Mouse (Mus musculus): ENCODE data around the gene Ddi2. TPM values are rescaled to one million over a fixed set of nuclear protein-coding genes. Genes with fewer than 3 reads are reported as not detected.

The Ddi2 gene
- polyA plus RNA-seq, 1 experiment: 1.7 TPM

- Histone ChIP-seq H3K4me1 (peaks cover 14% of the 10 kb centered on the region), H3K36me3 (replicated peaks; ENCODE audit: low read length) (no peaks in the 10 kb centered on the region), H3K27me3 (replicated peaks) (peaks cover 23% of the 10 kb centered on the region), H3K4me3 (replicated peaks) (no peak within 1 kb of the TSS), H3K9me3 (no peaks in the 10 kb centered on the region)
- TF ChIP-seq FLI1 (IDR thresholded peaks at IDR 0.05; ENCODE audit: low read length): no peak
- no peak for TF ChIP-seq GATA1 (IDR thresholded peaks at IDR 0.05; ENCODE audit: borderline replicate concordance, low read length)
These were observed 23.5 kb upstream of the Ddi2 start, which contains the start of gene Agmat for GRCm38 (mm10) chr4:141746578-141747346. Gene Agmat, plus strand, starts transcription at chr4:141746672.

GRCm38 (mm10) chr4:141742381-141742780, 19.2 kb upstream of the Ddi2 start:
- H3K9me3 ChIP-seq: peaks cover 6% of the 10 kb centered on the region
- H3K27me3 ChIP-seq (replicated peaks): peaks cover 15% of the 10 kb centered on the region
- peaks cover 9% of the 10 kb centered on the region; the same call in 1 of the 2 replicates for H3K4me1 ChIP-seq
- H3K4me3 ChIP-seq (replicated peaks): no peak overlapping the region
- no peak for TF ChIP-seq GATA1 (IDR thresholded peaks at IDR 0.05; ENCODE audit: borderline replicate concordance, low read length)
- TF ChIP-seq FLI1 (IDR thresholded peaks at IDR 0.05; ENCODE audit: low read length): no peak
- H3K36me3 ChIP-seq (replicated peaks; ENCODE audit: low read length): no peaks in the 10 kb centered on the region

GRCm38 (mm10) chr4:141741856-141742255, 18.6 kb upstream of the Ddi2 start:
- Histone ChIP-seq H3K4me1 (peaks cover 9% of the 10 kb centered on the region; the same call in 1 of the 2 replicates), H3K36me3 (replicated peaks; ENCODE audit: low read length) (no peaks in the 10 kb centered on the region), H3K4me3 (replicated peaks) (no peak overlapping the region), H3K9me3 (peaks cover 6% of the 10 kb centered on the region), H3K27me3 (replicated peaks) (peaks cover 10% of the 10 kb centered on the region)
- TF ChIP-seq FLI1 (IDR thresholded peaks at IDR 0.05; ENCODE audit: low read length): no peak
- no peak for TF ChIP-seq GATA1 (IDR thresholded peaks at IDR 0.05; ENCODE audit: borderline replicate concordance, low read length)

GRCm38 (mm10) chr4:141738015-141738414, 14.8 kb upstream of the Ddi2 start:
- Histone ChIP-seq H3K36me3 (replicated peaks; ENCODE audit: low read length) (no peaks in the 10 kb centered on the region), H3K9me3 (peaks cover 6% of the 10 kb centered on the region), H3K27me3 (replicated peaks) (peaks cover 2% of the 10 kb centered on the region), H3K4me3 (replicated peaks) (no peak overlapping the region), H3K4me1 (peaks cover 17% of the 10 kb centered on the region)
- TF ChIP-seq GATA1 (IDR thresholded peaks at IDR 0.05; ENCODE audit: borderline replicate concordance, low read length) (no peak), FLI1 (IDR thresholded peaks at IDR 0.05; ENCODE audit: low read length) (no peak)

GRCm38 (mm10) chr4:141736856-141737255, 13.6 kb upstream of the Ddi2 start:
- peaks cover 20% of the 10 kb centered on the region for H3K4me1 ChIP-seq
- H3K36me3 ChIP-seq (replicated peaks; ENCODE audit: low read length): no peaks in the 10 kb centered on the region
- H3K9me3 ChIP-seq: peaks cover 6% of the 10 kb centered on the region
- H3K4me3 ChIP-seq (replicated peaks): no peak overlapping the region
- peaks cover 2% of the 10 kb centered on the region for H3K27me3 ChIP-seq (replicated peaks)
- TF ChIP-seq FLI1 (IDR thresholded peaks at IDR 0.05; ENCODE audit: low read length) (no peak), GATA1 (IDR thresholded peaks at IDR 0.05; ENCODE audit: borderline replicate concordance, low read length) (no peak)

GRCm38 (mm10) chr4:141735206-141735560, 12.0 kb upstream of the Ddi2 start:
- TF ChIP-seq GATA1 (IDR thresholded peaks at IDR 0.05; ENCODE audit: borderline replicate concordance, low read length) (no peak), FLI1 (IDR thresholded peaks at IDR 0.05; ENCODE audit: low read length) (no peak)
- peaks cover 5% of the 10 kb centered on the region for H3K27me3 ChIP-seq (replicated peaks)
- peaks cover 27% of the 10 kb centered on the region for H3K4me1 ChIP-seq
- H3K36me3 ChIP-seq (replicated peaks; ENCODE audit: low read length): no peaks in the 10 kb centered on the region
- peaks cover 6% of the 10 kb centered on the region for H3K9me3 ChIP-seq
- H3K4me3 ChIP-seq (replicated peaks): peak overlapping the region; percentile 89

GRCm38 (mm10) chr4:141734446-141735205, 11.4 kb upstream of the Ddi2 start:
- no peak for TF ChIP-seq GATA1 (IDR thresholded peaks at IDR 0.05; ENCODE audit: borderline replicate concordance, low read length)
- TF ChIP-seq FLI1 (IDR thresholded peaks at IDR 0.05; ENCODE audit: low read length): no peak
- Histone ChIP-seq H3K27me3 (replicated peaks) (peaks cover 9% of the 10 kb centered on the region), H3K36me3 (replicated peaks; ENCODE audit: low read length) (no peaks in the 10 kb centered on the region), H3K4me3 (replicated peaks) (peak overlapping the region; percentile 89), H3K4me1 (peaks cover 27% of the 10 kb centered on the region), H3K9me3 (peaks cover under 1% of the 10 kb centered on the region; the same call in 1 of the 2 replicates)

GRCm38 (mm10) chr4:141731766-141732165, 8.5 kb upstream of the Ddi2 start:
- TF ChIP-seq FLI1 (IDR thresholded peaks at IDR 0.05; ENCODE audit: low read length) (no peak), GATA1 (IDR thresholded peaks at IDR 0.05; ENCODE audit: borderline replicate concordance, low read length) (no peak)
- peaks cover 16% of the 10 kb centered on the region for H3K27me3 ChIP-seq (replicated peaks)
- no peak overlapping the region for H3K4me3 ChIP-seq (replicated peaks)
- peaks cover 27% of the 10 kb centered on the region for H3K4me1 ChIP-seq
- H3K9me3 ChIP-seq: no peaks in the 10 kb centered on the region
- no peaks in the 10 kb centered on the region for H3K36me3 ChIP-seq (replicated peaks; ENCODE audit: low read length)

GRCm38 (mm10) chr4:141730401-141730800, 7.2 kb upstream of the Ddi2 start:
- no peak for TF ChIP-seq GATA1 (IDR thresholded peaks at IDR 0.05; ENCODE audit: borderline replicate concordance, low read length)
- TF ChIP-seq FLI1 (IDR thresholded peaks at IDR 0.05; ENCODE audit: low read length): no peak
- H3K4me3 ChIP-seq (replicated peaks): no peak overlapping the region
- H3K27me3 ChIP-seq (replicated peaks): peaks cover 16% of the 10 kb centered on the region
- H3K4me1 ChIP-seq: peaks cover 27% of the 10 kb centered on the region
- no peaks in the 10 kb centered on the region for H3K36me3 ChIP-seq (replicated peaks; ENCODE audit: low read length)
- no peaks in the 10 kb centered on the region for H3K9me3 ChIP-seq

- TF ChIP-seq GATA1 (IDR thresholded peaks at IDR 0.05; ENCODE audit: borderline replicate concordance, low read length): no peak
- TF ChIP-seq FLI1 (IDR thresholded peaks at IDR 0.05; ENCODE audit: low read length): no peak
- Histone ChIP-seq H3K27me3 (replicated peaks) (peaks cover 16% of the 10 kb centered on the region), H3K36me3 (replicated peaks; ENCODE audit: low read length) (no peaks in the 10 kb centered on the region), H3K4me3 (replicated peaks) (no peak overlapping the region), H3K4me1 (peaks cover 27% of the 10 kb centered on the region), H3K9me3 (no peaks in the 10 kb centered on the region)
These were observed 6.0 kb upstream of the Ddi2 start for GRCm38 (mm10) chr4:141729266-141729665.

All from megakaryocyte, embryonic 14.5 days (primary cell).